Mouse (Mus musculus) lung, postnatal 10 days (tissue): ENCODE measurements around the gene Nptx2.

Source experiments
- DNase-seq: peaks from one replicate; pipeline ENCODE4 v3.0.0; 2021

The Nptx2 gene

GRCm38 (mm10) chr5:144545653-144546422 is at the start of gene Nptx2:
Gene Nptx2 (plus strand): TSS chr5:144545902.
- DNase-seq, result peak; percentile 58

DNA sequence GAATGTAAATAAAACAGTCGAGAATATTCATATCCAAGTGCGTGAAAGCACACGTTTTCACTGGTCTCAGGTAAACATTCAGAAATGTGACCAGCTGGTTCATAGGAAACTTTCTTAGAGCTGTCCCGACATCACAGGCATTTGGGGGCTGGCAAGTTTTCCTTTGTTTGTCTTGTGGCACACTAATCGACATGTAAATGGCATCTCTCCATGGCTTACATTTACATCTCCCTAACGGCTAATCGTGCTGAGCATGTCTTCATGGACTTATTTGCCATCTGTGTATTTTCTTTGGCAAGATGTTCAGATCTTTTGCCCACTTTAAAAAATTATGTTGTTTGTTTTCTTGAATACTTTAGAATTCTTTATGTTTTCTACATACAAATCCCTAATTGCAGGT is 49.2 kb upstream of the Nptx2 start:
- no peak for DNase-seq

DNA sequence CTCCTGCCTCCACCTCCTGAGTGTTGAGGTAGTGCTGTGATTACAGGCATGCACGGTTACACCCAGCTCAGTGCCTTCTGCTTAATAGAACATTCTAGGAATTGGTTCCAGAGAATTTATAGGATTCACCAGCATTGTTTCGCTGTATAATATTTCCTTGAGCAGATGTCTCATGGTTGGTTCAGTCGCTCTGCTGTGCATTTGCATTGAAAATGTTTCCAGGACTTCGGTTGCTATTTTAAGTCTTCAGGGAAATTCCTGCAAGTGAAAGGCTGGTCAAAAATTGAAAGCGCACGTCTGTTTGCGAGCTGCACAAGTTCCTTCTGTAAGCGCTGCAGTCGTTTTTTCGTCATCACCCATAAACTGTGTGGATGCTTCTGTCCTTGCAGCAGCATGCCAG is 41.5 kb upstream of the Nptx2 start:
- no peak for DNase-seq

DNA sequence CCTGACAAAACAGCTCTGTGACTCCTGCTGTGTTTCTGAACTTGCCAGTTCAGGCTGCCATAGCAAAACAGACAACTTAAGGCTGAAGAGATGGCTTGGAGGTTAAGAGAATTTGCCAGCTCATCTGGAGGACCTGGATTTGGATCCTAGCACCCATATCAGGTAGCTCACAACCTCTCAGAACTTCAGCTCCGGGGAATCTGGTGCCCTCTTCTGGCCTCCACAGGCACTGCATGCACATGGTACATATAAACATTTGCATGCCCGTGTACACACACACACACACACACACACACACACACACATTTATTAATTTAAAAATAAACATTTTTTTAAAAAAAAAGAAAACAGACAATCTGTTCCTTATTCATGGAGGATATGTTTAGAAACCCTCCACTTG is 40.0 kb upstream of the Nptx2 start:
- DNase-seq, result no peak

DNA sequence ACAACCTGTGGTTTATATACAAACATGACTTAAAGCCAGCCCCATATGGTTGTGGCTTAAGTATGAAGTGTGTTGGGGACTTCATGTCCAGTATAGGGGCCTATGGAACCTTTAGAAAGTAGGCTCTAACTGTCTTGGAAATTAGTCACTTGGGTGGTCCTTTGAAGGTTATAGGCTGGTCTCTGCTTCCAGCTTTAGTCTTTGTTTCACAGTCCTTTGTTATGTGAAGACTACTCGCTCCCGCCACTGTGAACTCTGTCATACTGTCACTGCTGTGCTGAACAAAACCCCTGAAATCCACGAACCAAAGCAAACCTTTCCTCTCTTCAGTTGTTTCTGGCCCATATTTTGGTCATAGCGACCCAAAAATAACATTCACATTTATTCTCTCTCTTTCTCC is 39.5 kb upstream of the Nptx2 start:
- DNase-seq, result no peak

- no peak for DNase-seq
Observed at GRCm38 (mm10) chr5:144506689-144507552, 38.8 kb upstream of the Nptx2 start.

GRCm38 (mm10) chr5:144509431-144509830 is 36.3 kb upstream of the Nptx2 start:
- no peak for DNase-seq

- no peak for DNase-seq
Observed at GRCm38 (mm10) chr5:144514738-144515137, 31.0 kb upstream of the Nptx2 start.

DNA sequence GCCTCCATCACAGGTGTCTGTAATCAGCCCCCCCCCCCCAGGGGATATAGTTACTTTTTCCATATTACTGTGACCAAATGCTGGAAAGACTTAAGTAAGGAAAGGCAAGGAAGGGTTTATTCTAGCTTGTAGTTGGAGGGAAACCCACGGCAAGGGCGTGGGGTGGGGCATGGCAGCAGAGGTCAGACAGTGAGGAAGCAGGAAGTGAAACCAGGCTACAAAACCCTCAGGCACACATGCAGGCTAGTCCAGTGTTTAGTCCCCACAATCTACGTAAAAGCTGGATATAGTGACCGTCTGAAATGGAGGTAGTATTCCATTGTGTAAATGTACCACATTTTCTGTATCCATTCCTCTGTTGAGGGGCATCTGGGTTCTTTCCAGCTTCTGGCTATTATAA is 30.5 kb upstream of the Nptx2 start:
- DNase-seq, result no peak

DNA sequence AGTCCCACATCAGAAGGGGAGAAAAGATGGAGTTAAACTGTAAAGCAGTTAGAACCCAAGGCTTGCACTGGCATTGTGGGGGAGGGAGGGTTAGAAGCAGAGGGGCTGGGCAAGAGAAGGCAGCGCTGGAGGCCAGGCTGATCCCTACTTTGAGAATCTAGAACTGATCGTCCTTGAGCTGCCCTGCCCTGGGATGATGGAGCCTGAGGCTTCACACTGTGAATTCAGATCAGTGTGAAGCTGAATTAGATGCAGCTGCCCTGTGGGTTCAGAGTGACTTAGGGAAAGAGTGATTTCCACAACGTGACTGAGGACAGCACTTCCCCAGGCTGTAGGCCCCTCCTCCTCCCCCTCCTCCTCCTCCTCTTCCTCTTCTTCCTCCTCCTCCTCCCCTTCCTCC is 25.6 kb upstream of the Nptx2 start:
- DNase-seq, result no peak

DNA sequence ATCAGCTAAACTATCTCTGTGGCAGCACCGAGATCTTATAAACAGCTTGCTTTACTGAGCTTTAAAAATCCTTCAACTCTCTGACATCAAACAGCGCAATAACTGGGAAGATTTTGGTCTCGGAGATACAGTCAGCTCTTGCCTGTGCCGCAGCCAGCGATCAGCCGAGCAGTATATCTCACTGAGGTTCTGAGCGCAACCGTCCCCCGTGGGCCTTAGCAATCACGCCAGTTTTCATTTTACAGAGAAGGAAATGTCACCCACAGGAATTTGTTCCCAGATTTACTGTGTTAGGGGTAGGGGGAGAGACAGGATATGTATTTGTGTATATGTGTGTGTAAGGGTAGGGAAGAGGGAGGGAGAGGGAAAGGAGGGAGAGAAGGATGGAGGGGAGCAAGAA is 20.9 kb upstream of the Nptx2 start:
- DNase-seq, result no peak

- DNase-seq, result no peak
Observed at GRCm38 (mm10) chr5:144529123-144529522, 16.6 kb upstream of the Nptx2 start.

- DNase-seq, result peak; percentile 21
Observed at GRCm38 (mm10) chr5:144542711-144543308, 2.9 kb upstream of the Nptx2 start.

- no peak for DNase-seq
Observed at GRCm38 (mm10) chr5:144546423-144546995, 807 bp downstream of the Nptx2 start.

DNA sequence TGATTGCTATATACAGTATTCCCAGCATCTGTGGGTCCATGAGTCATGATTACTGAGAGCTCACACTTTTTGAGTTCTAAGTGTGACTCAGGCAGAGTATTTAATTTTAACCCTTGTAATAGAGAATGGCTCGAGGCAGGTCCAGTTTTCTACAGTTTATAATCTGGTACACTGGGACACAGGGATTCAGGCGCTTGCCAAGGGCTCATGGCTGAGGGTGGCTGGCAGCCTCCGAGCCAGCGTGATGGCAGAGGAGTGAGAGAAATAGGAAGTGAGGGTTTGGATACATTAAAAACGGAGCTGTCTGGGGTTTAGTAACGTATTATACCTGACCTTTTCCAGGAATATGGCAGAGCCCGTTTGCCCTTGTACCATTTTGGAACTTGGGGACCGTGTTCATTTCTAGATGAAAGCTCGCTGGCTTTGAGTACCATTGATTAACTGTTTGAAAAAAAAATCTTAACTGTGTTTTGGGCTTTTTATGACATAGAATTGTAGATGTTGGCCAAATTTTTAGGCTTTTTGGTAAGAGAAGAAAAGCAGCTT is 1.7 kb downstream of the Nptx2 start:
- DNase-seq, result no peak

DNA sequence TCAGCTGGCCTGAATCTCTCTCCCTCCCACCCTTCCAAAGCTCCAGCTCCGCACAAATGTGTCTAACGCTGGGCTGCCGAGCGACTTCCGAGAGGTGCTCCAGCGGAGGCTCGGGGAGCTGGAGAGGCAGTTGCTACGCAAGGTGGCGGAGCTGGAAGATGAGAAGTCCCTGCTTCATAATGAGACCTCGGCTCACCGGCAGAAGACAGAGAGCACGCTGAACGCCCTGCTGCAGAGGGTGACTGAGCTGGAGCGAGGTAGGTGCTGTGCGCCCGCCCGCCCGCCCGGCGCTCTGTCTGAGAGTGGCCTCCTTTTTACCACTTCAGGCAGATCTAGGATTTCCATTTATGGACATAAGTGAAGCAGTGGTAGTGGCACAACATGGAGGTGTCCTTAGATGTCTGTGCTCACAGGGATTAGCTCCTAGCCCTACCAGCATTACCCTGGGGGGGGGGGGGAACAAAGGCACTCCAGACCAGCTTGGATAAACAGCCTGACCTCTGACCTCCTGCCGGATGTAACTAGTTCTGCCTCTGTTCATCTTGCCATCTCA is 2.5 kb downstream of the Nptx2 start:
- DNase-seq, result no peak

GRCm38 (mm10) chr5:144550003-144550402 is 4.3 kb downstream of the Nptx2 start:
- no peak for DNase-seq

- no peak for DNase-seq
Observed at GRCm38 (mm10) chr5:144550622-144551137, 5.0 kb downstream of the Nptx2 start.

GRCm38 (mm10) chr5:144556710-144557109 is 11.0 kb downstream of the Nptx2 start:
- DNase-seq, result no peak

DNA sequence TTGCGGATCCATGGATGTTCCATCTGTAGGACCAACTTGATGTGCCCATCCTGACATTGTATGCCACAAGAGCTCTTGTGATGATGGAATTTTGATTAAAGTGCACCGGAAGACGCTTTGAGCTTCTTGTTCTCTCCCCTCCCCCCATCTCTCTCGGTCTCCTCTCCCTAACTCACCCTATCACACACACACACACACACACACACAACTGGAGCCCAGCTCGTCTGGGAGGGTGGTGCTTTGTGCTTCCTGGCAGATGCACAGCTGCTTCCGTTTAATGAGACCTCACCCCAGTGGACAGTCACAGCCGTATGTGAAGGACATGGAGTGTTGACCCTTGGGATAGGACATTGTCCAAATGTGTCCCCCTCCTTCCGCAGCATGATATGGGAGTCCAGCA is 11.7 kb downstream of the Nptx2 start:
- no peak for DNase-seq

DNA sequence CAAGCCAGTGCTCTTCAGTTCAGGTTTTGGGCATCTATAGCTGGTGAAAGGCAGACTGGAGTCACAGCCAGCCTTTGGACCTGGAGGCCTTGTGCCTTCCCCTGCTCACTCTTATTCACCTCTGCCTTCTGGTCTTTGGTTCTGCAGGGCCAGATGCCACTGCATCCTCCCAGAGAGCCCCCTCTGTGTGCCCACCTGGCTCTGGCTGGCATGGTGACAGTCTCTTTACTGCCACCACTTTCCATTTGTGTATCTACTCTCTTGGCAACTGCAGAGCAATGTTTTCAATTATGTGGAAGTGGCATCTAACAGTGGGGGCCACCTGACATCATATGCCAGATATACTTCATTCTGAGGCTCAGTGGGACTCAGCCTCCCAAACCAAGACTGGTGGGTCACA is 12.8 kb downstream of the Nptx2 start:
- no peak for DNase-seq

DNA sequence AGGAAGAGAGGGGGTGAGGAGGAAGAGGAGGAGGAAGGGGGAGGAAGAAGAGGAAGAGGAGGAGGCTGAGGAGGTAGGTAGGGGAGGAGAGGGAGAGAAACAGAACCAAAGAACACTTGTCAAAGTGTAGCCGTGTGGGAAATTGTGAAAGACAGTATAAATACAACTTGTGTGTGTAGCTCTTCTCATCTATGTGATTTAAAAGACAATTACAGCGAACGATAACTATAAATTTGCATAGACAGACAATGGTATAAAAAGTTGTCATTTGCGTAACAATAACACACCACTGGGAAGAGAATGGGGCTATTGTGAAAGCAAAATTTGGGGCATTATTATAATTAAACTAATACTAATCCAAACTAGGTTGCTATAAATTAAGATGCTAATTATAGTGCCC is 20.0 kb downstream of the Nptx2 start:
- DNase-seq, result no peak

GRCm38 (mm10) chr5:144585100-144585499 is 39.4 kb downstream of the Nptx2 start:
- no peak for DNase-seq
